Mouse (Mus musculus): ENCODE measurements around the gene Kcnj4. TPM values are rescaled to one million over a fixed set of nuclear protein-coding genes. Genes with fewer than 3 reads are reported as not detected.

The Kcnj4 gene
- polyA plus RNA-seq, 1 experiment from 2014 or later = not detected

GRCm38 (mm10) chr15:79525979-79526768 is 21.1 kb upstream of the Kcnj4 start:
- no peak for DNase-seq (ENCODE audit: low spot score)
- WGBS = 66% methylated on average over 9 of the region's 9 CpGs
- Histone ChIP-seq H3K9me3 (replicated peaks) (no peaks in the 10 kb centered on the region), H3K4me3 (no peak overlapping the region), H3K4me1 (no peaks in the 10 kb centered on the region), H3K27me3 (ENCODE audit: low read depth, poor library complexity, severe bottlenecking) (no peaks in the 10 kb centered on the region), H3K27ac (no peak overlapping the region), H3K36me3 (peaks cover 55% of the 10 kb centered on the region)

- Histone ChIP-seq H3K4me1 (no peaks in the 10 kb centered on the region), H3K27ac (no peak overlapping the region), H3K9me3 (replicated peaks) (no peaks in the 10 kb centered on the region), H3K4me3 (no peak overlapping the region), H3K36me3 (peaks cover 49% of the 10 kb centered on the region), H3K27me3 (ENCODE audit: low read depth, poor library complexity, severe bottlenecking) (no peaks in the 10 kb centered on the region)
- DNase-seq (ENCODE audit: low spot score) = no peak
- 88% methylated on average over 5 of the region's 5 CpGs for WGBS
Observed at GRCm38 (mm10) chr15:79525564-79525963, 20.5 kb upstream of the Kcnj4 start.

DNA sequence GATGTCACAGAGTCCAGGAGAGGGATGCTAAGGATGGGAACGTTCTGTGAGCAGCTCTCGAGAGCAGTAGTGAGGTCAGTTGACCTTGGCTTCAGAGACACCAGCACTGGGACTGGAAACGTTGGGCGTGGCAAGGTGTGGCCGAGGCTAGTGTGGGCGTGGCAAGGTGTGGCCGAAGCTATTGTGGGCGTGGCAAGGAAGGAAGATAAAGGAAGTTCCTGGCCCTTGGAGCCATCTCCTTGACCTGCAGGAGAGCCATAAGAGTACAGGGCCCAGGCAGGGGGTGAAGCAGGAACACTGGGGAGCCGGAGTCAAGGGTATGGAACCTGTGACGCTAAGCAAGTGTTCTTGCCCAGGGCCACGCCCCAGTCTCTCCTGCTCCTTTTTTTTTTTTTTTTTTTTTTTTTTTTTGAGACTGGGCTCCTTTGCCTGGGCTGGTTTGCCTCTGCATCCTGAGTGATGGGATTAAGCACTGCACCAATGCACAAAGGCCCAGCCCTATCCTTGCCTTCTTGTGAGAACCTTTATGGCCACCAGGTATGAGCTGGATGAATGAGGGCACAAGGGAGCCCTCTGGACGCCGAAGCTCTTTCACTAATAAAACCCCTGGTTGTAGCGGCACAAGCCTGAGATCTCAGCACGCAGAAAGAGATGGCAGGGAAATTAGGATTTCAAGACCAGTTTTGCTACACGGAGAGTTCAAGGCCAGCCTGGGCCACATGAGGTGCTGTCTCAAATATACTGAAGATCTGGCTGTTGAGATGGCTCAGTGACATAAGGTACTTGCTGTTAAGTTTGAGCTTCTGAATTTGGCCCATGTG is 14.6 kb upstream of the Kcnj4 start:
- Histone ChIP-seq H3K27ac (no peak overlapping the region), H3K9me3 (replicated peaks) (no peaks in the 10 kb centered on the region), H3K27me3 (ENCODE audit: low read depth, poor library complexity, severe bottlenecking) (peaks cover 53% of the 10 kb centered on the region), H3K4me3 (no peak overlapping the region), H3K36me3 (no peaks in the 10 kb centered on the region), H3K4me1 (peaks cover 25% of the 10 kb centered on the region)
- DNase-seq (ENCODE audit: low spot score) = peak; percentile 27
- 46% methylated on average over 16 of the region's 16 CpGs for WGBS

- H3K36me3 ChIP-seq = no peaks in the 10 kb centered on the region
- H3K4me3 ChIP-seq = no peak overlapping the region
- DNase-seq (ENCODE audit: low spot score) = no peak
- WGBS = 84% methylated on average over 3 of the region's 3 CpGs
- H3K27ac ChIP-seq = no peak overlapping the region
- H3K27me3 ChIP-seq (ENCODE audit: low read depth, poor library complexity, severe bottlenecking) = peaks cover 64% of the 10 kb centered on the region
- no peaks in the 10 kb centered on the region for H3K9me3 ChIP-seq (replicated peaks)
- H3K4me1 ChIP-seq = peaks cover 35% of the 10 kb centered on the region
Observed at GRCm38 (mm10) chr15:79518571-79518970, 13.5 kb upstream of the Kcnj4 start.

- Histone ChIP-seq H3K4me1 (peaks cover 35% of the 10 kb centered on the region), H3K4me3 (no peak overlapping the region), H3K27ac (no peak overlapping the region), H3K27me3 (ENCODE audit: low read depth, poor library complexity, severe bottlenecking) (peaks cover 72% of the 10 kb centered on the region), H3K36me3 (no peaks in the 10 kb centered on the region), H3K9me3 (replicated peaks) (no peaks in the 10 kb centered on the region)
- DNase-seq (ENCODE audit: low spot score) = no peak
- 73% methylated on average over 4 of the region's 4 CpGs for WGBS
Observed at GRCm38 (mm10) chr15:79517710-79518109, 12.7 kb upstream of the Kcnj4 start.

GRCm38 (mm10) chr15:79516171-79517096 is 11.4 kb upstream of the Kcnj4 start, which contains the start of gene Kdelr3:
Kdelr3 (plus strand) TSS chr15:79516411.
- peak; percentile 64 for DNase-seq (ENCODE audit: low spot score)
- Histone ChIP-seq H3K4me3 (peak within 1 kb of the TSS; percentile 67), H3K4me1 (peaks cover 46% of the 10 kb centered on the region), H3K27ac (peak within 1 kb of the TSS; percentile 76), H3K27me3 (ENCODE audit: low read depth, poor library complexity, severe bottlenecking) (peaks cover 85% of the 10 kb centered on the region), H3K9me3 (replicated peaks) (no peaks in the 10 kb centered on the region), H3K36me3 (no peaks in the 10 kb centered on the region)
- WGBS = 1% methylated on average over 71 of the region's 71 CpGs

GRCm38 (mm10) chr15:79513940-79514339 is 8.9 kb upstream of the Kcnj4 start:
- Histone ChIP-seq H3K27me3 (ENCODE audit: low read depth, poor library complexity, severe bottlenecking) (peaks cover 100% of the 10 kb centered on the region), H3K27ac (no peak overlapping the region), H3K4me3 (peak overlapping the region; percentile 3; the same call in 1 of the 2 replicates), H3K4me1 (peaks cover 50% of the 10 kb centered on the region), H3K9me3 (replicated peaks) (no peaks in the 10 kb centered on the region), H3K36me3 (no peaks in the 10 kb centered on the region)
- DNase-seq (ENCODE audit: low spot score) = no peak
- WGBS = 11% methylated on average over 9 of the region's 9 CpGs

DNA sequence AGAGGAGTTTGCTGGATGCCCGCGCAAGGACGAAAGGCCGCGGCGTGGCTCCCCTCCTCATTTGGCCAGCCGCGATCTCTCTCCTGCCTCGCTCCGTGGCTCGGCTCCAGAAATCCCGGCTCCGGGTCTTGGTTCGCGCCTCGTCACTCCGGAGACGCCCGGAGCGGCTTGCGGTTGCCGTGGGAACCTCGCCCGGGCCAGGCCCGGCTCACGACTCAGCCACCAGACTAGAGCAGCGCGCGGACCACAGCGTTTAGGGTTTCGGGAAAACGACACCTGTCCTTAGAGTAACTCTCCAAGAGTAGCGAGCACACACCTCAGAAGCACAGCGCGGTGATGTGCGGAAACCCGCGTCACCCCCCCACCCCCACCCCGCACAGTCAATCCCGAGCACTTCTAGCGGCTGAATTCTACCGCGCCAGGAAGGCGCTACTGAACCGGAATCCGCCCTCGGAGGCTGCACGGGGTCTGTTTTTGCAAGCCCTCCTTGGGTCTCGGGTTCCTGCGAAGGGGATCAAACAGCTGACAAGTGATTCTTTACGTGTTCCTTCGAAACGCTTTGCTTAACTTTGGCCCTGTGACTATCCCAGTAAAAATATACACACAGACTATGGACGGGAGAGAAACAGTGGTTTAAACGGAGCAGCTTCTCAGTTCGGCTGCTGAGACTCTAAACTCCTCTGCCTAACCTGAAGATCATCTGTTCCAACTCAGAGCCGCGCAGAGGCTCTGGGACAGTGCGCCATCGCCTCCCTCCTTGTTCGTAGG is 6.7 kb upstream of the Kcnj4 start:
- Histone ChIP-seq H3K9me3 (replicated peaks) (no peaks in the 10 kb centered on the region), H3K4me1 (peaks cover 41% of the 10 kb centered on the region), H3K27ac (no peak overlapping the region), H3K27me3 (ENCODE audit: low read depth, poor library complexity, severe bottlenecking) (peaks cover 100% of the 10 kb centered on the region), H3K4me3 (peak overlapping the region; percentile 53), H3K36me3 (no peaks in the 10 kb centered on the region)
- under 1% methylated on average over 61 of the region's 61 CpGs for WGBS
- DNase-seq (ENCODE audit: low spot score) = peak; percentile 91

DNA sequence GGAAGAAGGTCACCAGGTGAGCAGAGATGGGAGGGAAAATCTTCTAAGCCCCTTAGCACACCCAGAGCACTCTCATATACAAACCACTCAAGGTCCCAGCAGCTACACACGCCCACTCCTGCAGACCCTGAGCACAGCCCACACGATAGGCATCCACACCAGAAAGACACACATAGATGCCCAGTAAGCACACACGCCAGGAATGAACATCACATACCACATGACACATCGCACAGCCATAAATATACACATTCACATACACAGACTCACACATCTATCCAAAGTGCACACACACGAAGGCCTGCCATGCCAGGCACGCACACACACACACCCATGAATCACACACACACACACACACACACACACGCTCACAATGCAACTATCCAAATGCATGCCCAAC is 5.4 kb upstream of the Kcnj4 start:
- 81% methylated on average over 7 of the region's 7 CpGs for WGBS
- Histone ChIP-seq H3K9me3 (replicated peaks) (no peaks in the 10 kb centered on the region), H3K27me3 (ENCODE audit: low read depth, poor library complexity, severe bottlenecking) (peaks cover 100% of the 10 kb centered on the region), H3K4me3 (no peak overlapping the region), H3K4me1 (peaks cover 41% of the 10 kb centered on the region), H3K36me3 (no peaks in the 10 kb centered on the region), H3K27ac (no peak overlapping the region)
- DNase-seq (ENCODE audit: low spot score) = no peak

- H3K9me3 ChIP-seq (replicated peaks) = no peaks in the 10 kb centered on the region
- WGBS = 43% methylated on average over 6 of the region's 6 CpGs
- no peaks in the 10 kb centered on the region for H3K36me3 ChIP-seq
- no peak for DNase-seq (ENCODE audit: low spot score)
- peaks cover 100% of the 10 kb centered on the region for H3K27me3 ChIP-seq (ENCODE audit: low read depth, poor library complexity, severe bottlenecking)
- H3K27ac ChIP-seq = no peak overlapping the region
- peaks cover 45% of the 10 kb centered on the region for H3K4me1 ChIP-seq
- no peak overlapping the region for H3K4me3 ChIP-seq
Observed at GRCm38 (mm10) chr15:79509998-79510397, 5.0 kb upstream of the Kcnj4 start.

DNA sequence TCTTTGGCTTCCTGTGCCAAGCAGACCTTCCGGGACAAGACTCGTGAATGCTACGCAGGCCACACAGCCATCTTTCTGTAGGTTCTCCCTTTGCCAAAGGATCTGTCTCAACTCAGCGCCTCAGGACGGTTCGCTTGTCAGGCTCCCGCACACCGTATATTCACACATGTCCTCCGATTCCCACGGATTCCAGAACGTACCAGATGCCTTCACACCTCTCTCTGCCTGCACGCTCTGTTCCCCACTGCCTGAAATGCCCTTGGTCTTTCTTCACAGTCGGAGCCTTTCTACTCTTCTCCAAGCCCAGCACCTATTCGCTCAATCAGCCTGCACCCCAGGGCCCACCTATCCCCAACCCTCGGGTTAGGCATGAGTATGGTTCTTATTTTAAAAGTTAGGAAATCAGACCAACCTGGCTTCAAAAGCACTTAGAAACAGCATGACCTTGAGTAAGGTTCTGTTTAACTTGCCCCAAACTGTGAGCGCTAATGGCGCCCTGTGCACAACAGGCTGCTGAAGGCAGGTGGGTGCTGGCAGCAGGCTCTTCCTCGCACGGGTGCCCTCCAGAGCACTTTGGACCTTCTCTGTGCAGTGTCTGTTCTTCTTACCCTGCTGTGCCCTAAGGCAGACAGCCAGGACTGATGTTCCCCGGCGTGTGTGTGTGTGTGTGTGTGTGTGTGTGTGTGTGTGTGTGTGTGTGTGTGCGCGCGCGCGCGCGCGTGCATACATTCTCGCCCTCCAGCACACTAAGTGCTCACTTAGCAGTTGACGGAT is 2.2 kb upstream of the Kcnj4 start:
- peaks cover 100% of the 10 kb centered on the region for H3K27me3 ChIP-seq (ENCODE audit: low read depth, poor library complexity, severe bottlenecking)
- H3K9me3 ChIP-seq (replicated peaks) = no peaks in the 10 kb centered on the region
- no peak for DNase-seq (ENCODE audit: low spot score)
- H3K4me3 ChIP-seq = no peak overlapping the region
- peaks cover 41% of the 10 kb centered on the region for H3K4me1 ChIP-seq
- H3K27ac ChIP-seq = no peak overlapping the region
- WGBS = 55% methylated on average over 31 of the region's 31 CpGs
- no peaks in the 10 kb centered on the region for H3K36me3 ChIP-seq

Data from limb, embryonic 10.5 days (tissue).